Mouse (Mus musculus): ENCODE data around the gene Vwf.
A peak's percentile ranks its signal among the peaks of the same experiment; 100 is the strongest.

Gene Vwf

GRCm38 (mm10) chr6:125586042-125586566, 39.5 kb downstream of the Vwf start:
- DNase-seq (ENCODE audit: low spot score in 2 of 2), result no peak

GRCm38 (mm10) chr6:125588241-125588640, 41.7 kb downstream of the Vwf start:
- no peak for DNase-seq (ENCODE audit: low spot score in 2 of 2)

- DNase-seq (ENCODE audit: low spot score in 2 of 2), result no peak
Measured at GRCm38 (mm10) chr6:125589075-125589474, 42.5 kb downstream of the Vwf start.

- no peak for DNase-seq (ENCODE audit: low spot score in 2 of 2)
Measured at GRCm38 (mm10) chr6:125590056-125590455, 43.5 kb downstream of the Vwf start.

DNA sequence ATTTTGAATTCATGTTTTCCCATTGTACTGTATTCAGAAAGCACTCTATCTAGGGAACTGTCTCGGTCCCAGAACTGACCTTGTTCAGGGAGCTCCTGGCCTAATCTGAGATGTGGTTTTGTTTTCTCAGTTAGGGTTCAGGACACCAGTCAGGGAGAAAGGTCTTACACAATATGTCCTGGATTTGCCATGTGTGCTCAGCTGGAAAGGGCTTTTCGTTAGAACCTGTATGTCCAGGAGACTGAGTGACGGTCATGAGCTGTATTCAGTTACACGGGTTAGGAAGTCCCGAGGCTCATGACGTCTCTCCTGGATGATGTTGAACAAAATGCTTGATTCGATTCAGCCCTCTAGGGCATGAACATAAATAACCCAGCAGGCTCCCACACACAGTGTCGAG, 43.9 kb downstream of the Vwf start:
- no peak for DNase-seq (ENCODE audit: low spot score in 2 of 2)

- no peak for DNase-seq (ENCODE audit: low spot score in 2 of 2)
Measured at GRCm38 (mm10) chr6:125591652-125592385, 45.2 kb downstream of the Vwf start.

DNA sequence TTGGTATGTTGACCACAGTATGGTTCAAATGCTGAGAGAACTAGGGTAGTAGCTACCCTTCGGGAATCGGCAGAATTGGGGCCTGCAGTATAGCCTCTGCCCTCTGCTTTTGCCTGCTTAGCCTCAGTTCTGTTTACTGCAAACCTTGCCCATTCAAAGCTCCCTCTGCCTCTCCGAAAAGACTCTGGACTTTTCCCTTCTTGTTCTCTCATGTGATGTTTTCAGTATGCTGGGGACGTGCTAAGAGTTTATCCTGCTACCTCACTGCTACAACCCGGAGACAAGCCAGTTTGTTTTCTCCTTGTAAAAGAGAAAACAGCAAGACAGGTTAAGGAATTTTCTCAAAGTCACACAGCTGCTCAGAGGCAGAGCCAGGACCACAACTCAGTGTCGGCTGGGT, 46.0 kb downstream of the Vwf start:
- DNase-seq (ENCODE audit: low spot score in 2 of 2), result no peak

DNA sequence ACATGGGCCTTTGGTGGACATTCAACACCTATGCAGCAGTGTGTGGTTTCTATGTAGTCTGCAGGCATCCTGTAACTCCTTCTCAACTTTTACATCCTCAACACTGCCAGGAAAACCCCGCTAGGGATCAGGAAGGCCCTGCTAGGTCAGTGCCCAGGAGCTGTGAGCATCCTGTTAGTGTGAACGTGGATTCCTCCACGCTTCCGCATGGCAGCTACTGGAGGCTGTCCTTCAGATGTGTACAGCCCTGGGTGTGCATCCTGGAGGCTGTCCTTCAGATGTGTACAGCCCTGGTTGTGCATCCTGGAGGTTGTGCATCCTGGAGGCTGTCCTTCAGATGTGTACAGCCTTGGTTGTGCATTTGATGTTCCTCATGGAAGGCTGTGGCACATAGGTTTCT, 47.7 kb downstream of the Vwf start:
- no peak for DNase-seq (ENCODE audit: low spot score in 2 of 2)

DNA sequence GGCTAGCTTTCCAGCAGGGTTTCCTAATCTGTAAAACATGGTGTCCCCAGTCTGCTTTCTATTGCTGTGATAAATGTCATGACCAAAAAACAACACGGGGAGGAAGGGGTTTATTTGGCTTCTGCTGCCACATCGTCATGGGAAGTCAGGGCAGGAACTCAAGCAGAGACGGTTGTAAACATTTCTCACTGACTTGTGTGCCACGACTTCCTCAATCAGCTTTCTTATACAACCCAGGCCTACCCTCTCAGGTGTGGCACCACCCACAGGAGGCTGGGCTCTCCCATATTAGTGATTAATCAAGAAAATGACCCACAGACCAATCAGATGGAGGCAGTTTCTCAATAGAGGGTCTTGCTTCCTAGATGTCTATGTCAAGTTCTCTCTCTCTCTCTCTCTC, 48.3 kb downstream of the Vwf start:
- no peak for DNase-seq (ENCODE audit: low spot score in 2 of 2)

DNA sequence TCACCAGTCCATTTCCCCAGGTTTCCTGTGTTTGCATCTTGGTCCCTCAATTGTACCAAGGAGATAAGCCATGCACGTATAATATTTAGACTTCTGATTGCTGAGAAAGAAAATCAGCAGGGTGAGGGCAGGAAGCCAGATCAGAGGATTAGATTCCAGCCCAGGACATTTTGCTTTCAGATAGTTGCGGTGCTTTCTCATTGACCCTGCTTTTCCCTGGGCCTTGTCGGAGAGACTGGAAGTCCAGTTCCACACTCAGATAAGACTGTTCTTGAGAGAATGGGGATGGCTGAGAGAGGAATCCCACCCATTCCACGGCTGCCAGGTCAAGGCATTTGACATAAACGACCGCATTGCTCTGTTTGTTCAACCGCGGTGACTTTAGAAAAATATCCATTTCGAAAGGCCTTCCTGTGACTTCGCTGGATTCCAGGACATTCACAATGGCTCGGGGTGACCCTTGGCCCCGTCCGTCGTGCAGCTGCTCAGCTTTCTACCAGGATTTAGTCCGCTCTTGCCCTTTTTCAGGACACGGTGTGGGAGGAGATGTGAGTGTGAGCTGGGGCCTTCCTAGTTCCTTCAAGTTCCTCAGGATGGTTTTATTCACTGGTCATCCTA, 50.2 kb downstream of the Vwf start:
- DNase-seq (ENCODE audit: low spot score in 2 of 2), result no peak

GRCm38 (mm10) chr6:125597716-125598115, 51.1 kb downstream of the Vwf start:
- DNase-seq (ENCODE audit: low spot score in 2 of 2), result no peak

DNA sequence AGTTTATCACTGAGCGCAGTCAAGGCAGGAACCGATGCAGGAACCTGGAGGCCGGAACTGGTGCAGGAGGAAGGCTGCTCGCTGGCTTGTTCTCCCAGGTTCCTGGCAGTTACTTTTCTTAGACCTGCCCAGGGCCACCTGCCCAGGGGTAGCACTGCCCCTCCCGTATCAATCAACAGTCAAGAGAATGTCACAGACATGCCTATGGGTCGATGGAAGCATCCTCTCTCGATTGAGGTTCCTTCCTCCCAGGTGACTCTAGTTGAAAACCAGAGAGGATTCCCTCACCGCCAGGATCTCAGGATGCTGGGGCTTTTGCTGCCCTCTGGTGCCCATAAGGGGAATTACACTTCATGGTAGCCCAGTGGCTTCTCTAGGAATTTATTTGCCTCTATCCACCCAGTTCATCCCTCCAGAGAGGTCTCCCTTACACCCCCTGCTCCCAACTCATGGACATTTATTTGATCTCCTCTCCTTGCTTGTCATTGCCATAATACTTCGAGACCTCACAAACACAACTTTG, 53.5 kb downstream of the Vwf start:
- DNase-seq (ENCODE audit: low spot score in 2 of 2), result peak in 1 of 2 experiments; percentile 59

GRCm38 (mm10) chr6:125600669-125601068, 54.1 kb downstream of the Vwf start:
- DNase-seq (ENCODE audit: low spot score in 2 of 2), result no peak

DNA sequence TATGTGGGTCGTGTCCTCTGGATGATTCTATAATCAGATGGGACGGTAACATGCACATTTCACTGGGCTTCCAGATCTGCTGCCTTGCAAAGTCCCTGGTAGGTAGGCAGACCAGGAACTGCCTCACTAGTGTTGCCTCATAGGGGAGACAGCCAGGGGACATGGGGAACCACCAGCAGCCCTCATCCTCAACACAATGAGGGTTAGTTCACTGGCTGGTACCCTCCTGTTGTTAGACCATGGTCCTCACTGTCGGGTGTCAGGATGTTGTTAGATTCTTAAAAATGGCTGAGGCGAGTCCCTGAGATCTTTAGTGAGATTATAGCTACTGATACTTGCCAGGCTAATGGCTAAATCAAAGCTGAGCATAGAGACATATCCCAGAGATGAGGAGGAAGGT, 54.6 kb downstream of the Vwf start:
- no peak for DNase-seq (ENCODE audit: low spot score in 2 of 2)

DNA sequence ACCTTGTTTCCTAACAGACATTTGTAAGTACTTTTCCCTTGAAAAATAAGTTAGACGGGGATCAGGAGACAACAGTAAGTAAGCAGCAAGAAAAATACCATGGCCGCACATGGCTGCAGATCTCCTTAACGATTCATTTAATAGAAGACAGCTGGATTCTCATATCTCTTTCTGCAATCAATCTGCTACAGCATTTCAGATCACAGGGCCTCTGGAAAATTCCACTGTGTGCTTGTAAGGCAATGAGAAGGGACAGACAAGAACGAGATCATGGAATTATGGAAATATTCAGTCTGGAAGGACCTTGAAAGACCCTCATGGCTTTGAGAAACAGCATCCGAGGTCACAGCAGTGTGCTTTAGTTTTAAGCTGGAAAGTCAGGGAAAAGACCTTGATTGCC, 55.2 kb downstream of the Vwf start:
- no peak for DNase-seq (ENCODE audit: low spot score in 2 of 2)

- no peak for DNase-seq (ENCODE audit: low spot score in 2 of 2)
Measured at GRCm38 (mm10) chr6:125602354-125602753, 55.8 kb downstream of the Vwf start.

- DNase-seq (ENCODE audit: low spot score in 2 of 2), result peak; percentile 57 to 81
Measured at GRCm38 (mm10) chr6:125603234-125603633, 56.7 kb downstream of the Vwf start.

DNA sequence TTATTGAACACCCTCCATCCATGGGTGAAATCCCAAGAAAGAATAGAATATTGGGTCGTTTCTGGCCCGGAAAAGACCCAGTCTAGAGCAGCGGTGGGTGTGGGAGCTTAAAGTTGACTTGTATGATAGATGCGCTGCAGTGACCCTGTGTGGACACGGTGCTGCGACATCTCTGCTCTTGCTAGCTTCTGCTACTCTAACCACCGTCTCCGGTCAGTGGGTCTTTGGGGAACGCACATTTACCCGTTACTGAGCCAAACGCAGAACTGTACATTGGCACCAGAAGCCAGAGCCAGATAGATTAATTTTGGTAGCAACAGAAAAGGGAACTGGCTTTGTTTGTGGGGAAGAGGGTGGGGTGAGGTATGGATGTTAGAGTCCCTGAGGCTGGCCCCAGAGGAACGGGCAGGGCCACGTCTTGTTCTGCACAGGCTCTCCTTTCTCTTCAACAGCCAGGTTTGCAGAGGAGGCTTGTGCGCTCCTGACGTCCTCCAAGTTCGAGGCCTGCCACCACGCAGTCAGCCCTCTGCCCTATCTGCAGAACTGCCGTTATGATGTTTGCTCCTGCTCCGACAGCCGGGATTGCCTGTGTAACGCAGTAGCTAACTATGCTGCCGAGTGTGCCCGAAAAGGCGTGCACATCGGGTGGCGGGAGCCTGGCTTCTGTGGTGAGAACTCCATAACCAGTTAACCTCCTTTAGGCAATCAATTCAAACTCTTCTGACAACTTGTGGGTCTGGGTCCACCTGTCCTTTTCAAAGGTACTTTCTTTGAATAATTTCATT, 57.3 kb downstream of the Vwf start:
- no peak for DNase-seq (ENCODE audit: low spot score in 2 of 2)

GRCm38 (mm10) chr6:125604463-125605191, 58.1 kb downstream of the Vwf start:
- DNase-seq (ENCODE audit: low spot score in 2 of 2), result peak in 1 of 2 experiments; percentile 43

DNA sequence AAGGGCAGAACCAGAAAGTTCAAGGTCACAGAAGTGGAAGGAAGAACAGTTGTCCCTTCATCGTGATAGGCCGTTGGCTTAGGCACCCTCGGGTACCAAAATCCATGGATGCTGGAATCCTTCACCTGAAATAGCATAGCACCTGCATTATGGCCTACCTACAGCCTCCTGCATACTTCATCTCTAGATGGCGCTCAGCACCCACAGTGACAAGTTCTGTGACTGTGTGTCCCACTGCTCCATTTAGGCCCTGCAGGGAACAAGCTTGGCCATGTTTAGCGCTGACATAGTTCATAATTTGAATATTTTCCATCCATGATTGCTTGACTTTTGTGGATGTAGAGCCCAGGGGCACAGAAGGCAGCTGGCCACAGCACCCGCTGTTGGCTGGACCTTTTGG, 62.5 kb downstream of the Vwf start:
- DNase-seq (ENCODE audit: low spot score in 2 of 2), result no peak

- no peak for DNase-seq (ENCODE audit: low spot score in 2 of 2)
Measured at GRCm38 (mm10) chr6:125617855-125618254, 71.3 kb downstream of the Vwf start.

- no peak for DNase-seq (ENCODE audit: low spot score in 2 of 2)
Measured at GRCm38 (mm10) chr6:125620764-125621163, 74.2 kb downstream of the Vwf start.

Data from thymus, postnatal 10 days (tissue).